Mouse (Mus musculus) ES-E14 (cell line): ENCODE measurements around the gene Tmem127. TPM values are rescaled to one million over a fixed set of nuclear protein-coding genes. Genes with fewer than 3 reads are reported as not detected.

ENCODE experiments used
- DNase-seq: peaks from one replicate; pipeline ENCODE4 v3.0.0-alpha.2; 2013; ENCODE audit warnings: low read depth, low spot score
- H3K27ac ChIP-seq: 2 replicates; pipeline ENCODE4 v1.5.1; 2012; ENCODE audit warnings: low read depth, mild to moderate bottlenecking, low read length, moderate library complexity, mixed read lengths; ENCODE audit not compliant: poor library complexity, insufficient read depth, severe bottlenecking
- H3K36me3 ChIP-seq: 2 replicates; pipeline ENCODE4 v1.6.1; 2012; ENCODE audit warnings: mild to moderate bottlenecking, low read length, moderate library complexity, mixed read lengths; ENCODE audit not compliant: control insufficient read depth, poor library complexity, insufficient read depth, severe bottlenecking
- H3K4me1 ChIP-seq, 2 experiments: fragments of 150-350 bp in 1 of 2; sonication (generic) in 1 of 2; 2 replicates each; pipeline ENCODE4 v1.6.1; 2012; ENCODE audit warnings: low read length in 2 of 2, mild to moderate bottlenecking in 1 of 2, mixed read lengths in 1 of 2; ENCODE audit not compliant: control insufficient read depth in 2 of 2, insufficient read depth in 2 of 2, poor library complexity in 1 of 2
- H3K4me3 ChIP-seq, 2 experiments: fragments of 150-350 bp in 1 of 2; sonication (generic) in 1 of 2; 2 replicates each; pipeline ENCODE4 v1.5.1; 2012; ENCODE audit warnings: low read length in 2 of 2, low read depth in 1 of 2, mild to moderate bottlenecking in 1 of 2, mixed read lengths in 1 of 2; ENCODE audit not compliant: insufficient read depth in 1 of 2, poor library complexity in 1 of 2, severe bottlenecking in 1 of 2
- H3K9ac ChIP-seq: 2 replicates; pipeline ENCODE4 v1.6.1; 2012; ENCODE audit warnings: low read depth, mild to moderate bottlenecking, low read length, mixed read lengths; ENCODE audit not compliant: poor library complexity, insufficient read depth, severe bottlenecking
- H3K9me3 ChIP-seq: fragments of 150-350 bp; sonication (generic); 2 replicates; pipeline ENCODE4 v1.6.1; 2012; ENCODE audit warnings: low read depth, mild to moderate bottlenecking, low read length; ENCODE audit not compliant: control insufficient read depth, insufficient read depth
- CHD2 ChIP-seq: IDR thresholded peaks from 2 replicates; pipeline ENCODE4 v1.6.1; 2014; ENCODE audit warnings: mild to moderate bottlenecking, low read depth, low read length, inconsistent platforms
- HCFC1 ChIP-seq: IDR thresholded peaks from 2 replicates; pipeline ENCODE4 v1.6.1; 2012; ENCODE audit warnings: low read length, inconsistent platforms, borderline replicate concordance; ENCODE audit not compliant: insufficient read depth
- MAFK ChIP-seq: IDR thresholded peaks from 2 replicates; pipeline ENCODE4 v1.6.1; 2014; ENCODE audit warnings: mild to moderate bottlenecking, low read depth, low read length, inconsistent platforms; ENCODE audit not compliant: insufficient read depth
- ZC3H11A ChIP-seq: IDR thresholded peaks from 2 replicates; pipeline ENCODE4 v1.6.1; 2012; ENCODE audit warnings: low read depth, mild to moderate bottlenecking, inconsistent platforms, low read length, borderline replicate concordance
- ZNF384 ChIP-seq: IDR thresholded peaks from 2 replicates; pipeline ENCODE4 v1.6.1; 2012; ENCODE audit warnings: low read depth, low read length, inconsistent platforms
- in situ Hi-C, 2 experiments: fragments of 600-800 bp; cut with MboI; formaldehyde crosslinking; loops; one replicate each; pipeline ENCODE4 v1.15.1; 2025; ENCODE audit warnings: low sequenced_read_pairs in 2 of 2, inconsistent platforms in 1 of 2; ENCODE audit not compliant: unreplicated experiment in 2 of 2
- total RNA-seq: library from RNA; depleted of rRNA; stranded (reverse); fragments of 300-350 nt; gene quantifications from 2 replicates; pipeline ENCODE4 v1.2.3, GENCODE M21; 2012

The Tmem127 gene
- total RNA-seq, 1 experiment = 18.9 TPM

GRCm38 (mm10) chr2:127225261-127225660, 22.4 kb upstream of the Tmem127 start:
- Histone ChIP-seq H3K9ac (no peak overlapping the region), H3K36me3 (peaks cover 69% of the 10 kb centered on the region), H3K4me1 (no peaks in the 10 kb centered on the region), H3K9me3 (no peaks in the 10 kb centered on the region), H3K27ac (no peak overlapping the region), H3K4me3 (no peak overlapping the region)
- in situ Hi-C loops = loop anchor here (25.0 kb wide), 2 partner anchors 1412 to 1887 kb away; partner anchors contain the start of gene Polr1b (in 1 of the 2)
- no peak for DNase-seq
- TF ChIP-seq ZC3H11A = no peak
- TF ChIP-seq HCFC1 = no peak
- no peak for TF ChIP-seq ZNF384
- TF ChIP-seq CHD2 = no peak
- no peak for TF ChIP-seq MAFK

- in situ Hi-C loops = loop anchor here (10.0 to 25.0 kb wide), 4 partner anchors 567 to 1874 kb away; partner anchors contain the start of gene Polr1b (in 1 of the 2)
- TF ChIP-seq ZC3H11A = no peak
- TF ChIP-seq MAFK = no peak
- TF ChIP-seq HCFC1 = no peak
- no peak for TF ChIP-seq CHD2
- TF ChIP-seq ZNF384 = no peak
- H3K36me3 ChIP-seq = peaks cover 49% of the 10 kb centered on the region
- no peak overlapping the region for H3K4me3 ChIP-seq
- H3K9ac ChIP-seq = no peak overlapping the region
- H3K4me1 ChIP-seq = no peaks in the 10 kb centered on the region
- H3K9me3 ChIP-seq = no peaks in the 10 kb centered on the region
- no peak overlapping the region for H3K27ac ChIP-seq
- no peak for DNase-seq
These were observed 9.7 kb upstream of the Tmem127 start for GRCm38 (mm10) chr2:127237897-127238610.

GRCm38 (mm10) chr2:127240065-127240464, 7.6 kb upstream of the Tmem127 start:
- Histone ChIP-seq H3K4me3 (no peak overlapping the region), H3K4me1 (no peaks in the 10 kb centered on the region), H3K27ac (no peak overlapping the region), H3K9me3 (no peaks in the 10 kb centered on the region), H3K36me3 (peaks cover 42% of the 10 kb centered on the region), H3K9ac (no peak overlapping the region)
- in situ Hi-C loops = loop anchor here (25.0 kb wide), 2 partner anchors 1397 to 1872 kb away; partner anchors contain the start of gene Polr1b (in 1 of the 2)
- no peak for DNase-seq
- TF ChIP-seq MAFK (no peak), ZC3H11A (no peak), ZNF384 (no peak), CHD2 (no peak), HCFC1 (no peak)

- no peak for DNase-seq
- H3K36me3 ChIP-seq = peaks cover 7% of the 10 kb centered on the region
- H3K4me3 ChIP-seq = peak overlapping the region; percentile 97 to 99
- no peaks in the 10 kb centered on the region for H3K9me3 ChIP-seq
- in situ Hi-C loops = loop anchor here (25.0 kb wide), 2 partner anchors 1389 to 1864 kb away; partner anchors contain the start of gene Polr1b (in 1 of the 2)
- H3K27ac ChIP-seq = peak overlapping the region; percentile 72; the same call in 1 of the 2 replicates
- peaks cover 0 to 6% of the 10 kb centered on the region in 2 experiments; a peak in 2 of 4 replicates for H3K4me1 ChIP-seq
- peak overlapping the region; percentile 90 for H3K9ac ChIP-seq
- TF ChIP-seq HCFC1 (no peak), CHD2 (no peak), ZNF384 (no peak), MAFK (no peak), ZC3H11A (no peak)
These were observed 761 bp downstream of the Tmem127 start for GRCm38 (mm10) chr2:127248334-127249004.
